Mouse (Mus musculus) MEL (cell line): ENCODE measurements around the gene Map7.

ENCODE experiments used
- CTCF ChIP-seq, 3 experiments: IDR thresholded peaks in 2 of 3; conservative IDR thresholded peaks in 1 of 3; 2 replicates each; pipeline ENCODE4 v1.5.1; 2011 to 2012; ENCODE audit warnings: low read length in 3 of 3, low read depth in 2 of 3, mild to moderate bottlenecking in 2 of 3, improper control_type of control experiment in 1 of 3, inconsistent platforms in 1 of 3, mixed read lengths in 1 of 3, moderate library complexity in 1 of 3; ENCODE audit not compliant: control insufficient read depth in 1 of 3, insufficient read depth in 1 of 3, poor library complexity in 1 of 3, severe bottlenecking in 1 of 3
- EP300 ChIP-seq, 2 experiments: IDR thresholded peaks; 2 replicates each; pipeline ENCODE4 v1.6.1; 2011; ENCODE audit warnings: improper control_type of control experiment in 2 of 2, low read length in 2 of 2, low read depth in 1 of 2, mild to moderate bottlenecking in 1 of 2
- NELFE ChIP-seq: IDR thresholded peaks from 2 replicates; pipeline ENCODE4 v1.6.1; 2011; ENCODE audit warnings: low read depth, low read length, improper control_type of control experiment
- POLR2A ChIP-seq, 2 experiments: IDR thresholded peaks; 2 replicates each; pipeline ENCODE4 v1.6.1; 2011 to 2012; ENCODE audit warnings: low read length in 2 of 2, mild to moderate bottlenecking in 2 of 2, control low read depth in 1 of 2, improper control_type of control experiment in 1 of 2, low read depth in 1 of 2, moderate library complexity in 1 of 2; ENCODE audit not compliant: control insufficient read depth in 1 of 2, insufficient read depth in 1 of 2, poor library complexity in 1 of 2

DNA sequence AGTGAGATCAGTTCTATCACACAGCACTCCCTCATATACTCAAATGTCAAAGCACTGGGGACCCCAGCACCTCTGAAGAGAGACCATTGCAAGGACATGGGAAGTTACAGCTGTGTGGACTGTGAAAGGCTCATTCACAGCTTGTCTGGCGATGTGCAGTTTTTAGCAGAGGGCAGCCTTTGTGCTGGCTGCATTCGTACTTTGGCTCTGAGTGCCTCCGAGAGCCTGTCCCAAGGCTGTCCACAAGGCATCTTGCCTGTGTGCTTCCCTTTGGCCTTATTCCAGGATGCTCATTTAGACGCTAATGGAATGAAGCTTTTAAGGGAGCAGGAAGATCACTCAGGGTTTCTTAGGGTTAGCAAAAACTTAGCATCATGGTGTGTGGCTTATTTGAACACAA lies 78.5 kb downstream of the Map7 start:
- TF ChIP-seq EP300 (IDR thresholded peaks at IDR 0.05; ENCODE audit: low read depth in 1 of 2, low read length in 2 of 2) (no peak), POLR2A (IDR thresholded peaks at IDR 0.05; ENCODE audit: control insufficient read depth in 1 of 2, insufficient read depth in 1 of 2, low read depth in 1 of 2, low read length in 2 of 2, poor library complexity in 1 of 2) (no peak), CTCF (IDR thresholded peaks at IDR 0.05 in 2 of 3, conservative IDR thresholded peaks at IDR 0.05 in 1 of 3; ENCODE audit: control insufficient read depth in 1 of 3, insufficient read depth in 1 of 3, low read depth in 2 of 3, low read length in 3 of 3, poor library complexity in 1 of 3, severe bottlenecking in 1 of 3) (no peak), NELFE (no peak)
